Mouse (Mus musculus) large intestine, adult 2 months (tissue): ENCODE measurements around the gene Emid1. TPM values are rescaled to one million over a fixed set of nuclear protein-coding genes. Genes with fewer than 3 reads are reported as not detected.

ENCODE experiments used
- DNase-seq: peaks from one replicate; pipeline ENCODE4 v3.0.0-alpha.2; 2012; ENCODE audit warnings: low read depth, low spot score
- WGBS: fragments of 180-500 bp; shearing (Covaris S2); methylation state at CpG from one replicate; pipeline ENCODE4 v1.1.7; 2018; 5-methylcytosine and 5-hydroxymethylcytosine counted together
- polyA plus RNA-seq: library from polyadenylated mRNA; depleted of rRNA; stranded (reverse); fragments of >200 nt; gene quantifications from 2 replicates; pipeline ENCODE4 v1.2.3, GENCODE M21; 2012; rRNA removed

Gene Emid1
- 14.9 and 18.0 TPM in 2 replicates for polyA plus RNA-seq

GRCm38 (mm10) chr11:5151680-5152337 is at the start of gene Emid1:
Gene Emid1, minus strand, starts transcription at chr11:5152257.
- no peak for DNase-seq
- 3% methylated on average over 50 of the region's 53 CpGs for WGBS

- no peak for DNase-seq
- WGBS: 85% methylated on average over 2 of the region's 2 CpGs
Observed at GRCm38 (mm10) chr11:5199879-5200278, 47.8 kb upstream of the Emid1 start.

GRCm38 (mm10) chr11:5197068-5197467 is 45.0 kb upstream of the Emid1 start:
- no peak for DNase-seq
- 91% methylated on average over 5 of the region's 5 CpGs for WGBS

- WGBS: 90% methylated on average over 7 of the region's 7 CpGs
- no peak for DNase-seq
Observed at GRCm38 (mm10) chr11:5196583-5196982, 44.5 kb upstream of the Emid1 start.

DNA sequence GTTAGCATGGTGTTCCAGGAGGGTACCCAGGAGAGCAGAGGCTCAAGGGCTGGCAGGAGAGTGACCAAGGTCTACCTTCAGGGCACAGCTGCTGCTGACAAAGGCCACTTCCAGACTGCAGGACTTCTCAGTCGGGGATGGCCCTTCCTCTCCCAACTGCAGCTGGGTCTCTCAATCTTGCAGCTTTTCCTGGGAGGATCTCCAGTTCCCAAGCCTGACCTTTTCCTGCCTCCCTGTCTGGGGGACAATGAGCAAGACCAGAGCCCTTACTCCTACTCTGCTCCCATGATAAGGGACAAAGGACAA is 41.5 kb upstream of the Emid1 start:
- WGBS: 70% methylated on average over 1 of the region's 1 CpGs
- DNase-seq: no peak

- no peak for DNase-seq
- 82% methylated on average over 8 of the region's 8 CpGs for WGBS
Observed at GRCm38 (mm10) chr11:5192840-5193575, 41.0 kb upstream of the Emid1 start.

DNA sequence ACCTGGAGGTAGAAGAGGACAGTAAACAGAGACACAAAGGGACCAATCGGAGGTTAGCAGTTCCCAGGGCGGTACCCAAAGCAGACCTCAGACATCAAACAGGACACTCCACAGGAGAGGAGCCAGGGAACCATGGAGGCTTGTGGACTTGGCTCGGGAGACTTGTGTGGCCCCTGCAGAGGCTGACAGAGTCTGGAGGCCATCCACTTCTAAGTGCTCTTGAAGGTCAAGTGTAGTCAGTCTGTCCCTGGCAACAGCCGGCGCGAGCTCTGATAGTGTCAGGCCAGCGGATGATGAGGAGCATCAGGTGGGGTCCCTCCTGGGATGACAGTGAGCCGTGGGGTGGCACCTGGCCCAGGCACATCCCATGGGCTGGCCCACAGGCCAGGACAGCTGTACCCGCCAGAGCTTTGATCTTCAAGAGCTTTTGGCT is 40.0 kb upstream of the Emid1 start:
- WGBS: 59% methylated on average over 9 of the region's 9 CpGs
- DNase-seq: no peak

DNA sequence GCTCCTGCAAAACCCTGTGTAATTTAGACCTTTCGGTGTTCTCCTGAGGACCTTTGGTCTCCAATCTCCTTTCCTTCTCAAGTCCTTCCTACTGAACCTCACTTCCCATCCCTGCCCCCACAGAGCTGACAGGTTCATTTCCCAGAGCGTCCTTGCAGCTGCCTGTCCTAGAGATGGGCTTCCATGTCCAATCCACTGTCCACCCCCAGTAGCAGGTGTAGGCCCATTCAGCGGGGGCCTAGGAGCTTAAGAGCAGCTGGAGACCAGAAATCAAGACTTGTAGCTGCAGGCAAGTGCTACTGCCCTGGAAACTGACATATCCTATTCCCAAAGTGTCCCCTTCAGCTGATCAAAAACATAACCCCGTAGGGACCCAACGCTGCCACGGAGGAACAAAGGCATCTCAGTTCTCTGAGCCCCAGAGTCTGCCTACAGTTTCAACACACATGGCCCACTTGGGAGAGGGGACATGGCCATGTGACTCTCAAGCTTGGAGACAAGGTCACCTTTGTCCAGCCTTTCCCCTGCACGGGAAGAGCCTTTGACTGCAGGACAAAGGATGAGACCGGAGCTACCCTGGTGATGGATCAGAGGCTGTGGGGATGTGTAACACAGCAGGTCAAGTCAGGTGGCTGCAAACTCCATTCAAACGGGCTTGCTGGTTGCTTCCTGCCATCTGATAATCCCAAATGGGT is 37.3 kb upstream of the Emid1 start:
- DNase-seq: no peak
- WGBS: 70% methylated on average over 9 of the region's 9 CpGs

GRCm38 (mm10) chr11:5188170-5188569 is 36.1 kb upstream of the Emid1 start:
- 71% methylated on average over 4 of the region's 4 CpGs for WGBS
- DNase-seq: no peak

GRCm38 (mm10) chr11:5184832-5185231 is 32.8 kb upstream of the Emid1 start:
- WGBS: 91% methylated on average over 9 of the region's 9 CpGs
- no peak for DNase-seq

- WGBS: 50% methylated on average over 9 of the region's 9 CpGs
- no peak for DNase-seq
Observed at GRCm38 (mm10) chr11:5184250-5184649, 32.2 kb upstream of the Emid1 start.

DNA sequence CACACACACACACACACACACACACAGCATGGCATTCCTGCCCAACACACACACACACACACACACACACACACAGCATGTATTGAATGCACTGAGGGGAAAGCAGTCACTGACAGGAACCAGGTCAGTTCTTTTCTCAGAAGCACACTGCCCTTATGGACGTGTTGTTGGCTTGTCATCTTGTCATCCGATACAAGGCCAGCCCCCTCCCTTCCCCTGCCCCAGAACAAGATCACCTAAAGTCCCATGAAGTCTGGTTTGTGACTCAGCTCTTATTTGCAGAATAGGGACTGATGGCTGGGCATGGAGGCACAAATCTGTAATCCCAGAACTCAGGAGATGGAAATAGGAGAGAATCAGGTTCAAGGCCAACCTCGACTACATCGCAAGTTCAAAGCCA is 30.8 kb upstream of the Emid1 start:
- no peak for DNase-seq
- 81% methylated on average over 4 of the region's 4 CpGs for WGBS

- WGBS: 16% methylated on average over 13 of the region's 13 CpGs
- DNase-seq: peak; percentile 57
Observed at GRCm38 (mm10) chr11:5181850-5182404, 29.9 kb upstream of the Emid1 start.

- no peak for DNase-seq
- WGBS: 52% methylated on average over 8 of the region's 8 CpGs
Observed at GRCm38 (mm10) chr11:5179391-5179790, 27.3 kb upstream of the Emid1 start.

GRCm38 (mm10) chr11:5177171-5177570 is 25.1 kb upstream of the Emid1 start:
- 75% methylated on average over 12 of the region's 12 CpGs for WGBS
- DNase-seq: no peak

- no peak for DNase-seq
- 76% methylated on average over 8 of the region's 8 CpGs for WGBS
Observed at GRCm38 (mm10) chr11:5176685-5177084, 24.6 kb upstream of the Emid1 start.

DNA sequence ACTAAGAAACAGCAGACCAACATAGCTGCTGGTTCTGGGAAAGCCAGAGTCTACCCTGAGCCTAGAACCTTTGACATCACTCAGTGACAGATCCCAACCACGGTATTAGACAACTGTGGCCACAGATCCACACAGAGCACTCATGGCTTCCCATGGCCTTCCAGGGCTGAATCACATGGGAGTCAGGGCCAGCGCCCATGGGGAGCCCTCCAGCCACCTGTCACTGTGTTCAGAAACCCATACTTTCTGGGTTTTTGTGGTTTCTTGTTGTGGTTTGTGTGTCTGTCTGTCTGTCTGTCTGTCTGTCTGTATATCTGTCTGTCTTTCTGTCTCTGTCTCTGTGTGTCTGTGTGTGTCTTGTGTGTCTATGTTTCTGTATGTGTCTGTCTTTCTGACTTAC is 23.8 kb upstream of the Emid1 start:
- WGBS: 82% methylated on average over 2 of the region's 2 CpGs
- DNase-seq: no peak

DNA sequence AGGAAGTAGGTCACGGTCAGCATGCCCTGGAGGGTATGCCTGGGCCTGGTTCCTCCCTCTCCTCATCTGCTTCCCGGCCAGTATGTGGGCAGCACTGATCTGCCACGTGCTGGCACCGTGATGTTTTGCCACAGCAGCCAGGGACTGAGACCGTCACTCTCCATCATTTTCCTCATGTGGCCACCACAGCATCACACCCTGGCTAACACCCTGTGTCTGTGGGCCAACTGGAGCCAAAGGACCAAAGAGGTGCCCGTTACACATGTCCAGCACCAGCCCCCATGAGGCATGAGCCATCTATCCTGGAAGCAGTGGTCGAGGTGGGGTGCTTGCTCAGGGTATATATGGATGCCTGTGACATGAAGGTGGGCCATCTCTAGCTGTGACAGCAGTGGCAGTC is 23.1 kb upstream of the Emid1 start:
- WGBS: 86% methylated on average over 7 of the region's 7 CpGs
- DNase-seq: no peak

DNA sequence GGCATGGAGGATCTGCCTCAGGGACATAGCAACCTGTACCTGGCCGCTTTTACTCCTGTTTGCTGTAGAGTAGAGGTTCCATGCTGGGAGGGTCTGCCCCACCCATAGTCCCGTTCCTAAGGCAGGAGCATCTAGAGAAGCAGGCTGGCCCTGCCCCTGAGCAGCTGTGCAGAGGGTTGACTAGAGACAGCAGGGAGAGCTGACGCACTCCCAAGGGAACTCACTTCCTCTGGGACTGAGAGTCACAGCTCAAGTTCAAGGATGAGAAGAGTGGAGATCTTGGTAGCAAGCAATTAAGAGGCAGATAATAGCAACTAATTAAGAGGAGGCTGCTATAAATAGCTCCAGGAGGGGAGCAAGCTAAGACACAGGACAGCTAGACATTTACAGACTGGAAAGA is 20.8 kb upstream of the Emid1 start:
- 22% methylated on average over 3 of the region's 3 CpGs for WGBS
- no peak for DNase-seq

GRCm38 (mm10) chr11:5167311-5167710 is 15.3 kb upstream of the Emid1 start:
- no peak for DNase-seq
- WGBS: 86% methylated on average over 9 of the region's 9 CpGs

- WGBS: 37% methylated on average over 8 of the region's 8 CpGs
- no peak for DNase-seq
Observed at GRCm38 (mm10) chr11:5165471-5165916, 13.4 kb upstream of the Emid1 start.
